Mouse (Mus musculus): ENCODE data around the gene Nktr. TPM values are rescaled to one million over a fixed set of nuclear protein-coding genes. Genes with fewer than 3 reads are reported as not detected.

Gene Nktr
- total RNA-seq, 2 experiments from 2014 or later, result 24.2 to 29.9 TPM

- intact Hi-C loops (cut with DNase I; ENCODE audit: low total_unique reads), result no loop called here
- peak; percentile 89 for DNase-seq
Observed at GRCm38 (mm10) chr9:121704646-121705625, 14.0 kb upstream of the Nktr start, which contains the start of gene Sec22c. Sec22c (minus strand) TSS chr9:121705490.

DNA sequence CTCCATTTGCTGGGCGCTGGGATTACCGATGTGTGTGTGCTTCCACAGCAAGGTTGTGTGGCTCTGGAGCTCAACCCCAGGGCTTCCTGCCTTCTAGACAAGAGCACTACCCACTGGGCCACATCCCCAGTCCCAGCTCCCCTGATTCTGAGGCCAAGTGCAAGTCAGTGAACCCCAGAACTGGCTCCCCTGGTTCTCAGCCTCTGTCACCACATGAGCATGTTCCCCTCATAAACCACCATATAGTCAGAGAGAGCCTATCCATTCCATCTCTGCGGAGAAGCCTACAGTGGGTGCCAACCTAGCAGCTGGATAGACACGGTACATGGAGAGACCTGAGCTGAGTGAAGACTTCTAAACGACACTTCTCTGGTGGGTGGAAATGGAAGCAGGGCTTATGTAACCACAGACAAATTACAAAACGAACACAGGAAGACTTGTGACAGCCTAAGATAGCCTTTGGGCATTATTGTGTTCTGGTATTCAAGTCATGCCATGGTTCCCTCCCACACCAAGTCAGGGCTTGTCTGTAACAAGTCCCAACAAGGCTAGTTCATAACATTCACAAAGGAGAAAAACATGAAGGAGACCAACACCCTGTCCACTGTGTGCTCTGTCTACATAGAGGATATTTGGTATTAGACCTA lies 12.8 kb upstream of the Nktr start:
- DNase-seq, result no peak
- intact Hi-C loops (cut with DNase I; ENCODE audit: low total_unique reads), result no loop called here

DNA sequence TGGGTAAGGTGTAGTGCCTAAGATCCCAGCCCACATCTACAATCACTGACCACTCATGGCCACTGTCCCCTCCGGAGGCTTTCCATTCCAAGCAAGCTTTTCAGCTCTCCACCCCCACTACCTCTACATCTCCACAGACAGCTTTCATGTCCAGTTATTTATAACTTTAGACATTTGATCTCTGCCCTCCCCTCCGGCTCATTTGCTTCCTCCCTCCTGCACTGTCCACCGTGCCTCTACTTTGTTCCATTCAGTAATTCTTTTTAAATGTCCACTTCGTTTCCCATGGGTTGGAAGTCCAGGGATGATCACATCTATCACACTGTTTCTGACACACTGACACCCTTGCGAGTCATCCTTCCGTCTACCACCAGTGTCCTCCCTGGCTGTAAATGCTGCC lies 11.2 kb upstream of the Nktr start:
- intact Hi-C loops (cut with DNase I; ENCODE audit: low total_unique reads), result no loop called here
- no peak for DNase-seq

DNA sequence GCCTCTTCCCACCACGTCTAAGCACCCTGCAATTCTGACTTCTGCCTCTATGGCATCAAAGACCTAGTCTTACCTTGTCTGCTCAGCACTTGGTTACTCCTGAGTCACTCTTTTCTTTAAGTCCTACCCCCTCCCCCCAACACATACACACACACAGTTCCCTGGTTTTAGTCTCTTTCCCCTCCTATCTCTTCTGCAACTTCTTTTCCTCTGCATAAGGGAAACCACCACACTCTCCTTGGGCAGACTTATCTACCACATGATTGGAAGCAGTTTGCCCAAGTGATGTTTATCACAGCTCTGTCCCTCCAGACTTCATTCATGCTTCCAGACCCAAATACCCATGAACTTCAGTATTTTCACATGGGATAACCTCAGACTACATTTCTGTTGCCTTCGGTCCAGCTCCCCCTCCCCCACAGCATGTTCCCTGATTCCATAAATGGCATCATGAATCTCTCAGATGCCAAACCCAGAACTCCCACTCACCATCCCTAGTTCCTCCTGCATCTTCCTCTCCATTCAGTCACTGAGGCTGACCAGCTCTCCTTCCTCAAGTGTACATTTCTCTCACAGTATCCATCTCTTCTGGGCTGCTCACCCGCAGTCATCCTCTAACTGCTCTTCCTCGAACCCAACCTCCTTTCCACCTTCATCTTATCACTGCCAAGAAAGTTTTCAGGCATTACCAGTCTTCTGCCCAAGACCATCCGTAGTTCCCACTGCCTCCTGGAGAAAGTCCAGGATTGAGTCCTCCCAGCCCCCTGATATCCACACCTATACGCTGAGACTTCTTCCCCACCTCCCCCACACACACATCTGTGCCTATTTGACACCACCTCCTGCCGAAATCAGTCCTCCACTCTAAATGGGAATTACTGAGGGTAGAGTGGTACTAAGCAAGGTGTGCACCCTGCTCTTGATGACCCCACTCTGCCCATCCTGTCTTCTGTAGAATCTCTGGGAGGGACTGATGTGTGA lies 10.2 kb upstream of the Nktr start:
- intact Hi-C loops (cut with DNase I; ENCODE audit: low total_unique reads), result no loop called here
- no peak for DNase-seq

GRCm38 (mm10) chr9:121709898-121710583 lies 8.9 kb upstream of the Nktr start, which contains the start of gene Ss18l2:
Ss18l2 (plus strand) TSS chr9:121710329.
- DNase-seq, result peak; percentile 98
- intact Hi-C loops (cut with DNase I; ENCODE audit: low total_unique reads), result no loop called here

DNA sequence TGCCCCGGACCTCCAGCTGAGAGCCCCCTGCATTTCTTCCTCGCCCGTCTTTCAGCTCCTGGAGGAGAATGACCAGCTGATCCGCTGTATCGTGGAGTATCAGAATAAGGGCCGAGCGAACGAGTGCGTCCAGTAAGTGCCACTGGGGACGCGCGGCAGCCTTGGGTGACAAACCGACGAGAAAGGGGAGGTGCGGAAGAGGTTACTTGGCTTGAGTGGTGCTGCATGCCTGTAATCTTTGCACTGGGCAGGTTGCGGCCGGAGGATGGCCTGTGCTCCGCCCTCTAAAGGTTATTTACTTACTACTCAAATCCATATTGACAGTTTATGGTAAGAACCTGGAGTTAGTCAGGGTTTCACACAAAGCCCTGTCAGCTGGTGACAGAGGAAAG lies 8.4 kb upstream of the Nktr start:
- intact Hi-C loops (cut with DNase I; ENCODE audit: low total_unique reads), result no loop called here
- no peak for DNase-seq

- DNase-seq, result no peak
- intact Hi-C loops (cut with DNase I; ENCODE audit: low total_unique reads), result no loop called here
Observed at GRCm38 (mm10) chr9:121717048-121717447, 1.9 kb upstream of the Nktr start.

GRCm38 (mm10) chr9:121718070-121718705 lies 781 bp upstream of the Nktr start:
- intact Hi-C loops (cut with DNase I; ENCODE audit: low total_unique reads), result no loop called here
- DNase-seq, result no peak

- DNase-seq, result peak; percentile 64
- intact Hi-C loops (cut with DNase I; ENCODE audit: low total_unique reads), result no loop called here
Observed at GRCm38 (mm10) chr9:121719347-121720331, 670 bp downstream of the Nktr start.

DNA sequence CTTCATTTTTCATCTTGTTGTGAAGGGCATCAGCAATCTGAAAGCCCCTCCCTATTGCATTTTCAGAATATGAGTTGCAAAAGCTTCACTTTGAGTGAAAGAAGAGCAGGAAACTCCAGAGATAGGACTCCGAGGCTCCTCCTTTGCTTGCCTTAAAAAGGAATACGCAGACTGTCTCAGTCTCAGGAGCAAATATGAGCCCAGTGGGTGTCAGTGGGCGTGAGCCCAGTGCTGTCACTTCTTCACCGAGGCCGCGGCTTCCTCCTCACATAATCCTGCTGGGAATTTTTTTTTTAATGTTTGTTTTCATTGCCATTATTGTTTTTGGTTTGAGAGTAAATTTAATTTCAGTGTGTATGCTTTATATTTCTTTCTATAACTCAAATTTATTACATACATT lies 21.5 kb downstream of the Nktr start:
- DNase-seq, result no peak
- intact Hi-C loops (cut with DNase I; ENCODE audit: low total_unique reads), result no loop called here

DNA sequence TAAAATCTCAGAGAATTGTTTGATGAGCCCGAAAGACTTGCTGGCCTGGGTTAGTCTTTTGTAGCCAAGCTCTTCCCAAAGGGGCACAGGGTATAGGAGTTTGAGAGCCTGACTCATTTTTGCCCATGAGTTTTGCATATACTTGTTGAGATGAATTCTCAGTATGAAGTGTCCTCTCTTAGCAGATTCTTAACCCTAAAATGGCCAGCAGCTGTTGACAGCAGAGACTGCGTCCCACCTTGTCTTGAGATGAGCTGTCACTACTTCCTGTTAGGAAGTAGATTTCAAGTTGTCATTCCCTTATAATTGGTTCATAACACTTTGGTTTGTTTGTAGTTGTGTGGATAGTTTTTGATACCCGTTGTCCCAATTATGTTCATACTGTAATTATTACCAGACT lies 22.2 kb downstream of the Nktr start:
- no peak for DNase-seq

DNA sequence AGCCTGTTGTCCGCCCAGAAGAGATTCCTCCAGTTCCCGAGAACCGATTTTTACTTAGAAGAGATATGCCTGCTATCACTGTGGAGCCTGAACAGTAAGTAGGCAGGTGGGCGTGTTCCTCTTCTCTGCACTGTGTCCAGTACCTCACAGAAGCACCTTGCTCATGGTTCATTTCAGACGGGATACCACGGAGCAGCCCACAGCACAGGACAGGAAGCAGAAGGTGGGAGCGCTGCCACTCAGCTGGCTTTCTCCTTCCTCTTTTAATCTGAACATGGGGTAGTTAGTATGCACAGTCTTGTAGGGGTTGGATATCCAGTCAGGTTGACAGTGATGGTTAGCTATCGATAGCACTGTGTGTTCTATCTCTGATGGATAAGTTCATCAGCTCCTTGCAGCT lies 25.1 kb downstream of the Nktr start:
- no peak for DNase-seq
- intact Hi-C loops (cut with DNase I; ENCODE audit: low total_unique reads), result no loop called here

More for the DNA sequence above, 22.2 kb downstream of the Nktr start:
- intact Hi-C loops (cut with DNase I; ENCODE audit: low total_unique reads), result no loop called here

- intact Hi-C loops (cut with DNase I; ENCODE audit: low total_unique reads), result no loop called here
- no peak for DNase-seq
Observed at GRCm38 (mm10) chr9:121752774-121753173, 33.8 kb downstream of the Nktr start.

DNA sequence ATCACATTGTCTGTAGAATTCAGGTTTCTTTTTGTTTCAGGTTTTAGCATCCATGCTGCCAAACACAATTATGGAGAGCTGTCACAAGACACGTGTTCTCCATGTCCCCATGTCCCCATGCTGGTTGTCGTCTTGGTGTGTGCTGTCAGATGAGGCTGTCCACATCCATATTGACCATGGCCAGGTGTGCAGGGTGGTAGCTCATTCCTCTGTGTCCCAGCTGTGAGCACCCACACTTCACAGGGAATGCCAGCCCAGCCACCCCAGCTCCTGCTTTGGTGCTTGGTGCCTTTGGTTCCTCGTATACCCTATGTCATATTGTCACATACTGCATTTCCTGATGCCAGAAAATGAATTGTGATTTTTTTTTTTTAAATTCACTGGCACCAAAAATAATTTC lies 35.7 kb downstream of the Nktr start:
- intact Hi-C loops (cut with DNase I; ENCODE audit: low total_unique reads), result no loop called here
- DNase-seq, result no peak

DNA sequence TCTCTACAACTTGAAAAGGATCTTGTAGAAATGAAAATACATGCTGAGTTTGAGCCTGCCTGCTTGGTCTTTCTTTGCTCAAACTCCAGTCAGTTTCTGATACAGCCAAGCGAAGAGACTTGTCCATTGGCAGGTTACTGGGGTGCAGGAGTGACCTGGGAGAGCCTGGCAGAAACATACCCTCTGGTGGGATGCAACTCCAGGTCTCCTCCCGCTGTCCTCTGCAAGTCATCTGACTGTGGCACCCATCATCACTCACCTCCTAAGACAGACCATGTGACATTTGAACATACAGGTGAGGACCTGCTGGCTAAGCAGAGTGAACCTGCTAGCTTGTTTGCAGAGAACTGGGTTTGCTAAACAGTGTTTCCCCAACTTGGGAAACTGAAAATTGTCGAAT lies 37.8 kb downstream of the Nktr start:
- intact Hi-C loops (cut with DNase I; ENCODE audit: low total_unique reads), result no loop called here
- no peak for DNase-seq

GRCm38 (mm10) chr9:121757432-121757831 lies 38.5 kb downstream of the Nktr start:
- DNase-seq, result no peak
- intact Hi-C loops (cut with DNase I; ENCODE audit: low total_unique reads), result no loop called here
